Mouse (Mus musculus) mammary gland, adult 2 months (tissue): ENCODE measurements around the gene Gm21677. TPM values are rescaled to one million over a fixed set of nuclear protein-coding genes. Genes with fewer than 3 reads are reported as not detected.

Experiments used
- polyA plus RNA-seq: library from polyadenylated mRNA; depleted of rRNA; stranded (reverse); fragments of >200 nt; gene quantifications from 2 replicates; pipeline ENCODE4 v1.2.3, GENCODE M21; 2012; ENCODE audit warnings: low replicate concordance; rRNA removed

Gene Gm21677
- not detected in 2 replicates for polyA plus RNA-seq

GRCm38 (mm10) chrY:3306349-3306748 is at the start of gene Gm21677:
TSS of gene Gm21677 (minus strand) at chrY:3306449.

GRCm38 (mm10) chrY:3345229-3345628 is 39.0 kb upstream of the Gm21677 start, which contains the start of gene Gm21693:
TSS of gene Gm21693 (minus strand) at chrY:3345329.

Other genes with a start within 250 kb of the Gm21677 start
- gene Gm21693, start 38.9 kb upstream of the Gm21677 start, polyA plus RNA-seq = not detected in 2 replicates
- gene Gm21704, start 103.7 kb upstream of the Gm21677 start, polyA plus RNA-seq = not detected in 2 replicates
- gene Gm21708, start 103.7 kb upstream of the Gm21677 start, polyA plus RNA-seq = not detected in 2 replicates